Mouse (Mus musculus): Measurements from ENCODE around the gene Wdr1. TPM values are rescaled to one million over a fixed set of nuclear protein-coding genes. Genes with fewer than 3 reads are reported as not detected.

Wdr1 gene
- total and polyA plus RNA-seq, 3 experiments: 107 to 153 (median 121) TPM

- Histone ChIP-seq H3K9me3 (replicated peaks) (peaks cover 13% of the 10 kb centered on the region), H3K36me3 (replicated peaks) (no peaks in the 10 kb centered on the region), H3K4me1 (ENCODE audit: insufficient read depth, low read depth, low read length) (peaks cover 88% of the 10 kb centered on the region), H3K4me3 (ENCODE audit: low read depth, low read length) (peak overlapping the region; percentile 48; the same call in 1 of the 2 replicates), H3K27me3 (ENCODE audit: insufficient read depth, low read length) (no peaks in the 10 kb centered on the region)
- no peak for TF ChIP-seq GATA2 (IDR thresholded peaks at IDR 0.05; ENCODE audit: borderline replicate concordance, low read depth, low read length)
- TF ChIP-seq CTCF (IDR thresholded peaks at IDR 0.05; ENCODE audit: low read depth, low read length): no peak
- no peak for TF ChIP-seq POLR2AphosphoS5 (IDR thresholded peaks at IDR 0.05; ENCODE audit: insufficient replicate concordance, low read depth, low read length)
- no peak for TF ChIP-seq TAL1 (conservative IDR thresholded peaks at IDR 0.05; ENCODE audit: low read depth, low read length)
- no peak for TF ChIP-seq GATA1 (IDR thresholded peaks at IDR 0.05; ENCODE audit: borderline replicate concordance, low read length)
- no peak for DNase-seq (ENCODE audit: low spot score)
- ATAC-seq (ENCODE audit: extremely low read depth, insufficient number of reproducible peaks, low FRiP score, poor library complexity, severe bottlenecking): peak; percentile 2
Observed at GRCm38 (mm10) chr5:38504747-38505434, 58.1 kb downstream of the Wdr1 start.

- Histone ChIP-seq H3K4me1 (ENCODE audit: insufficient read depth, low read depth, low read length) (peaks cover 89% of the 10 kb centered on the region), H3K9me3 (replicated peaks) (peaks cover 11% of the 10 kb centered on the region), H3K36me3 (replicated peaks) (no peaks in the 10 kb centered on the region), H3K27me3 (ENCODE audit: insufficient read depth, low read length) (no peaks in the 10 kb centered on the region), H3K4me3 (ENCODE audit: low read depth, low read length) (peak overlapping the region; percentile 39; the same call in 1 of the 2 replicates)
- DNase-seq (ENCODE audit: low spot score): no peak
- TF ChIP-seq POLR2AphosphoS5 (IDR thresholded peaks at IDR 0.05; ENCODE audit: insufficient replicate concordance, low read depth, low read length): no peak
- no peak for TF ChIP-seq GATA2 (IDR thresholded peaks at IDR 0.05; ENCODE audit: borderline replicate concordance, low read depth, low read length)
- no peak for TF ChIP-seq TAL1 (conservative IDR thresholded peaks at IDR 0.05; ENCODE audit: low read depth, low read length)
- TF ChIP-seq GATA1 (IDR thresholded peaks at IDR 0.05; ENCODE audit: borderline replicate concordance, low read length): no peak
- TF ChIP-seq CTCF (IDR thresholded peaks at IDR 0.05; ENCODE audit: low read depth, low read length): no peak
- ATAC-seq (ENCODE audit: extremely low read depth, insufficient number of reproducible peaks, low FRiP score, poor library complexity, severe bottlenecking): no peak
Observed at GRCm38 (mm10) chr5:38504116-38504515, 58.9 kb downstream of the Wdr1 start.

GRCm38 (mm10) chr5:38502992-38503391 is 60.0 kb downstream of the Wdr1 start, which contains the start of gene Slc2a9:
TSS of gene Slc2a9 (minus strand) at chr5:38503143.
- H3K4me3 ChIP-seq (ENCODE audit: low read depth, low read length): no peak within 1 kb of the TSS; the same call in 1 of the 2 replicates
- DNase-seq (ENCODE audit: low spot score) (no peak), ATAC-seq (ENCODE audit: extremely low read depth, insufficient number of reproducible peaks, low FRiP score, poor library complexity, severe bottlenecking) (peak; percentile 9; the same call in 1 of the 2 replicates)
- H3K4me1 ChIP-seq (ENCODE audit: insufficient read depth, low read depth, low read length): peaks cover 88% of the 10 kb centered on the region
- no peaks in the 10 kb centered on the region for H3K27me3 ChIP-seq (ENCODE audit: insufficient read depth, low read length)
- H3K9me3 ChIP-seq (replicated peaks): peaks cover 2% of the 10 kb centered on the region
- H3K36me3 ChIP-seq (replicated peaks): no peaks in the 10 kb centered on the region
- no peak for TF ChIP-seq CTCF (IDR thresholded peaks at IDR 0.05; ENCODE audit: low read depth, low read length)
- TF ChIP-seq GATA2 (IDR thresholded peaks at IDR 0.05; ENCODE audit: borderline replicate concordance, low read depth, low read length): no peak
- TF ChIP-seq TAL1 (conservative IDR thresholded peaks at IDR 0.05; ENCODE audit: low read depth, low read length): no peak
- no peak for TF ChIP-seq GATA1 (IDR thresholded peaks at IDR 0.05; ENCODE audit: borderline replicate concordance, low read length)
- TF ChIP-seq POLR2AphosphoS5 (IDR thresholded peaks at IDR 0.05; ENCODE audit: insufficient replicate concordance, low read depth, low read length): no peak

GRCm38 (mm10) chr5:38500043-38500442 is 63.0 kb downstream of the Wdr1 start:
- ATAC-seq (ENCODE audit: extremely low read depth, insufficient number of reproducible peaks, low FRiP score, poor library complexity, severe bottlenecking) (peak; percentile 29; the same call in 1 of the 2 replicates), DNase-seq (ENCODE audit: low spot score) (no peak)
- Histone ChIP-seq H3K36me3 (replicated peaks) (no peaks in the 10 kb centered on the region), H3K4me1 (ENCODE audit: insufficient read depth, low read depth, low read length) (peaks cover 61% of the 10 kb centered on the region), H3K9me3 (replicated peaks) (peaks cover 3% of the 10 kb centered on the region; the same call in 1 of the 2 replicates), H3K4me3 (ENCODE audit: low read depth, low read length) (peak overlapping the region; percentile 14; the same call in 1 of the 2 replicates), H3K27me3 (ENCODE audit: insufficient read depth, low read length) (no peaks in the 10 kb centered on the region)
- TF ChIP-seq GATA1 (IDR thresholded peaks at IDR 0.05; ENCODE audit: borderline replicate concordance, low read length): no peak
- TF ChIP-seq CTCF (IDR thresholded peaks at IDR 0.05; ENCODE audit: low read depth, low read length): no peak
- TF ChIP-seq GATA2 (IDR thresholded peaks at IDR 0.05; ENCODE audit: borderline replicate concordance, low read depth, low read length): no peak

GRCm38 (mm10) chr5:38499316-38499811 is 63.7 kb downstream of the Wdr1 start:
- no peak for DNase-seq (ENCODE audit: low spot score)
- Histone ChIP-seq H3K4me3 (ENCODE audit: low read depth, low read length) (no peak overlapping the region), H3K9me3 (replicated peaks) (peaks cover 4% of the 10 kb centered on the region; the same call in 1 of the 2 replicates), H3K36me3 (replicated peaks) (no peaks in the 10 kb centered on the region), H3K27me3 (ENCODE audit: insufficient read depth, low read length) (no peaks in the 10 kb centered on the region), H3K4me1 (ENCODE audit: insufficient read depth, low read depth, low read length) (peaks cover 55% of the 10 kb centered on the region)
- ATAC-seq (ENCODE audit: extremely low read depth, insufficient number of reproducible peaks, low FRiP score, poor library complexity, severe bottlenecking): no peak
- TF ChIP-seq GATA1 (IDR thresholded peaks at IDR 0.05; ENCODE audit: borderline replicate concordance, low read length): no peak
- no peak for TF ChIP-seq GATA2 (IDR thresholded peaks at IDR 0.05; ENCODE audit: borderline replicate concordance, low read depth, low read length)
- TF ChIP-seq POLR2AphosphoS5 (IDR thresholded peaks at IDR 0.05; ENCODE audit: insufficient replicate concordance, low read depth, low read length): no peak
- TF ChIP-seq CTCF (IDR thresholded peaks at IDR 0.05; ENCODE audit: low read depth, low read length): no peak
- TF ChIP-seq TAL1 (conservative IDR thresholded peaks at IDR 0.05; ENCODE audit: low read depth, low read length): no peak

- no peaks in the 10 kb centered on the region for H3K36me3 ChIP-seq (replicated peaks)
- H3K27me3 ChIP-seq (ENCODE audit: insufficient read depth, low read length): no peaks in the 10 kb centered on the region
- peaks cover 4% of the 10 kb centered on the region; the same call in 1 of the 2 replicates for H3K9me3 ChIP-seq (replicated peaks)
- ATAC-seq (ENCODE audit: extremely low read depth, insufficient number of reproducible peaks, low FRiP score, poor library complexity, severe bottlenecking): no peak
- no peak overlapping the region for H3K4me3 ChIP-seq (ENCODE audit: low read depth, low read length)
- TF ChIP-seq GATA1 (IDR thresholded peaks at IDR 0.05; ENCODE audit: borderline replicate concordance, low read length): no peak
- TF ChIP-seq CTCF (IDR thresholded peaks at IDR 0.05; ENCODE audit: low read depth, low read length): no peak
- TF ChIP-seq TAL1 (conservative IDR thresholded peaks at IDR 0.05; ENCODE audit: low read depth, low read length): no peak
- no peak for TF ChIP-seq GATA2 (IDR thresholded peaks at IDR 0.05; ENCODE audit: borderline replicate concordance, low read depth, low read length)
- no peak for TF ChIP-seq POLR2AphosphoS5 (IDR thresholded peaks at IDR 0.05; ENCODE audit: insufficient replicate concordance, low read depth, low read length)
- peaks cover 46% of the 10 kb centered on the region for H3K4me1 ChIP-seq (ENCODE audit: insufficient read depth, low read depth, low read length)
- DNase-seq (ENCODE audit: low spot score): no peak
Observed at GRCm38 (mm10) chr5:38498479-38498878, 64.5 kb downstream of the Wdr1 start.
